Mouse (Mus musculus) lung, embryonic 16.5 days (tissue): ENCODE measurements at regions not wholly inside any gene's neighbourhood (a gene's known extent, or its start where the extent isn't known, plus 50 kb on each side); places are given as distances from the start of the nearest gene placed in this dataset.

ENCODE experiments used
- ATAC-seq: fragments of 200-750 bp; cut with Nextera tagmentation; 2 replicates; pipeline ENCODE4 v1.8.0; 2017; ENCODE audit warnings: low read depth, mild to moderate bottlenecking, moderate library complexity
- H3K27ac ChIP-seq: fragments of 300-500 bp; sonication (generic); 2 replicates; pipeline ENCODE4 v1.5.1; 2014; ENCODE audit warnings: mild to moderate bottlenecking, control low read depth, low read length
- H3K27me3 ChIP-seq: fragments of 300-500 bp; sonication (generic); 2 replicates; pipeline ENCODE4 v1.6.1; 2014; ENCODE audit warnings: low read depth, low read length, mixed read lengths; ENCODE audit not compliant: control insufficient read depth, insufficient read depth
- H3K36me3 ChIP-seq: fragments of 300-500 bp; sonication (generic); 2 replicates; pipeline ENCODE4 v1.6.1; 2014; ENCODE audit warnings: low read length; ENCODE audit not compliant: control insufficient read depth, insufficient read depth
- H3K4me1 ChIP-seq: fragments of 300-500 bp; sonication (generic); replicated peaks from 2 replicates; pipeline ENCODE4 v1.6.1; 2014; ENCODE audit warnings: low read length, mixed read lengths; ENCODE audit not compliant: control insufficient read depth, insufficient read depth
- H3K4me2 ChIP-seq: fragments of 300-500 bp; sonication (generic); 2 replicates; pipeline ENCODE4 v1.6.1; 2014; ENCODE audit warnings: low read depth, low read length, control low read depth
- H3K4me3 ChIP-seq: fragments of 300-500 bp; sonication (generic); 2 replicates; pipeline ENCODE4 v1.5.1; 2014; ENCODE audit warnings: mild to moderate bottlenecking, low read length, control low read depth
- H3K9ac ChIP-seq: fragments of 300-500 bp; sonication (generic); 2 replicates; pipeline ENCODE4 v1.6.1; 2014; ENCODE audit warnings: low read length, control low read depth
- H3K9me3 ChIP-seq: fragments of 300-500 bp; sonication (generic); 2 replicates; pipeline ENCODE4 v1.6.1; 2016; ENCODE audit warnings: low read length; ENCODE audit not compliant: control insufficient read depth
- whole genome bisulfite sequencing: fragments of 180-500 bp; shearing (Covaris S2); extraction: QIAGEN DNeasy Blood & Tissue Kit; methylation state at CpG from one replicate; pipeline ENCODE4 v1.1.7; 2014; 5-methylcytosine and 5-hydroxymethylcytosine counted together

GRCm38 (mm10) chr17:83148371-83148929, 66.6 kb upstream of the Pkdcc start:
- H3K9me3 ChIP-seq, result peaks cover 4% of the 10 kb centered on the region; the same call in 1 of the 2 replicates
- no peaks in the 10 kb centered on the region for H3K4me1 ChIP-seq
- H3K27me3 ChIP-seq, result no peaks in the 10 kb centered on the region
- peak; percentile 87 for ATAC-seq
- H3K36me3 ChIP-seq, result no peaks in the 10 kb centered on the region
- H3K9ac ChIP-seq, result no peak overlapping the region
- H3K4me2 ChIP-seq, result no peak overlapping the region
- peak overlapping the region; percentile 51 for H3K27ac ChIP-seq
- WGBS, result 53% methylated on average over 15 of the region's 15 CpGs
- no peak overlapping the region for H3K4me3 ChIP-seq

- Histone ChIP-seq H3K36me3 (no peaks in the 10 kb centered on the region), H3K4me3 (no peak overlapping the region), H3K27me3 (no peaks in the 10 kb centered on the region), H3K27ac (no peak overlapping the region), H3K9ac (no peak overlapping the region), H3K4me2 (no peak overlapping the region), H3K9me3 (peaks cover 4% of the 10 kb centered on the region; the same call in 1 of the 2 replicates), H3K4me1 (no peaks in the 10 kb centered on the region)
- no peak for ATAC-seq
- 67% methylated on average over 6 of the region's 6 CpGs for WGBS
Observed at GRCm38 (mm10) chr17:83149336-83149735, 65.8 kb upstream of the Pkdcc start.

GRCm38 (mm10) chr17:83155106-83155505, 60.0 kb upstream of the Pkdcc start:
- no peak for ATAC-seq
- peaks cover 4% of the 10 kb centered on the region; the same call in 1 of the 2 replicates for H3K9me3 ChIP-seq
- no peak overlapping the region for H3K4me2 ChIP-seq
- H3K9ac ChIP-seq, result no peak overlapping the region
- WGBS, result 92% methylated on average over 4 of the region's 4 CpGs
- H3K27me3 ChIP-seq, result no peaks in the 10 kb centered on the region
- no peak overlapping the region for H3K27ac ChIP-seq
- no peaks in the 10 kb centered on the region; the same call in 1 of the 2 replicates for H3K4me1 ChIP-seq
- H3K36me3 ChIP-seq, result no peaks in the 10 kb centered on the region
- H3K4me3 ChIP-seq, result no peak overlapping the region

GRCm38 (mm10) chr17:83156682-83157081, 58.4 kb upstream of the Pkdcc start:
- ATAC-seq, result peak; percentile 54; the same call in 1 of the 2 replicates
- Histone ChIP-seq H3K27me3 (no peaks in the 10 kb centered on the region), H3K9me3 (no peaks in the 10 kb centered on the region), H3K27ac (no peak overlapping the region), H3K4me2 (no peak overlapping the region), H3K4me3 (no peak overlapping the region), H3K36me3 (no peaks in the 10 kb centered on the region), H3K9ac (no peak overlapping the region), H3K4me1 (no peaks in the 10 kb centered on the region; the same call in 1 of the 2 replicates)
- 25% methylated on average over 8 of the region's 8 CpGs for WGBS

GRCm38 (mm10) chr17:83158053-83158452, 57.0 kb upstream of the Pkdcc start:
- Histone ChIP-seq H3K36me3 (no peaks in the 10 kb centered on the region), H3K27ac (no peak overlapping the region), H3K4me3 (no peak overlapping the region), H3K4me1 (peaks cover 4% of the 10 kb centered on the region), H3K9me3 (no peaks in the 10 kb centered on the region), H3K4me2 (no peak overlapping the region), H3K27me3 (no peaks in the 10 kb centered on the region), H3K9ac (no peak overlapping the region)
- ATAC-seq, result no peak
- 76% methylated on average over 6 of the region's 6 CpGs for WGBS

- 76% methylated on average over 10 of the region's 10 CpGs for WGBS
- Histone ChIP-seq H3K4me2 (no peak overlapping the region), H3K36me3 (no peaks in the 10 kb centered on the region), H3K27me3 (no peaks in the 10 kb centered on the region), H3K27ac (no peak overlapping the region), H3K4me3 (no peak overlapping the region), H3K9ac (no peak overlapping the region), H3K4me1 (peaks cover 4% of the 10 kb centered on the region), H3K9me3 (no peaks in the 10 kb centered on the region)
- no peak for ATAC-seq
Observed at GRCm38 (mm10) chr17:83158652-83159051, 56.4 kb upstream of the Pkdcc start.

GRCm38 (mm10) chr17:83159634-83160033, 55.5 kb upstream of the Pkdcc start:
- Histone ChIP-seq H3K4me3 (no peak overlapping the region), H3K4me1 (peaks cover 7% of the 10 kb centered on the region), H3K27me3 (no peaks in the 10 kb centered on the region), H3K9ac (no peak overlapping the region), H3K36me3 (no peaks in the 10 kb centered on the region), H3K4me2 (no peak overlapping the region), H3K27ac (no peak overlapping the region), H3K9me3 (no peaks in the 10 kb centered on the region)
- WGBS, result 77% methylated on average over 4 of the region's 4 CpGs
- no peak for ATAC-seq

GRCm38 (mm10) chr17:83160296-83160695, 54.8 kb upstream of the Pkdcc start:
- Histone ChIP-seq H3K4me2 (no peak overlapping the region), H3K9ac (no peak overlapping the region), H3K27ac (no peak overlapping the region), H3K4me1 (peaks cover 10% of the 10 kb centered on the region), H3K4me3 (no peak overlapping the region), H3K9me3 (no peaks in the 10 kb centered on the region), H3K27me3 (no peaks in the 10 kb centered on the region), H3K36me3 (no peaks in the 10 kb centered on the region)
- ATAC-seq, result no peak
- 72% methylated on average over 4 of the region's 4 CpGs for WGBS

- ATAC-seq, result peak; percentile 45; the same call in 1 of the 2 replicates
- Histone ChIP-seq H3K27me3 (no peaks in the 10 kb centered on the region), H3K9me3 (no peaks in the 10 kb centered on the region), H3K36me3 (no peaks in the 10 kb centered on the region), H3K4me2 (no peak overlapping the region), H3K27ac (no peak overlapping the region), H3K4me1 (peaks cover 17% of the 10 kb centered on the region), H3K4me3 (no peak overlapping the region), H3K9ac (no peak overlapping the region)
- 29% methylated on average over 2 of the region's 2 CpGs for WGBS
Observed at GRCm38 (mm10) chr17:83161731-83162130, 53.4 kb upstream of the Pkdcc start.
